Mouse (Mus musculus): ENCODE measurements around the gene Oasl2. TPM values are rescaled to one million over a fixed set of nuclear protein-coding genes. Genes with fewer than 3 reads are reported as not detected.
A peak's percentile ranks its signal among the peaks of the same experiment; 100 is the strongest.
"Not testable (repeated sequence)": the region's sequence is repeated elsewhere in the genome, so short reads cannot be mapped to it uniquely, and the experiment has no call there.

The Oasl2 gene
- total and polyA plus RNA-seq, 3 experiments = 5.8 to 11.7 (median 7.3) TPM

GRCm38 (mm10) chr5:114933206-114933605 is 36.5 kb downstream of the Oasl2 start:
- no peak overlapping the region for H3K9ac ChIP-seq (ENCODE audit: low read depth, low read length)
- 85% methylated on average over 8 of the region's 8 CpGs for WGBS
- H3K27ac ChIP-seq = no peak overlapping the region
- intact Hi-C loops (cut with DNase I) = no loop called here
- DNase-seq = no peak
- H3K27me3 ChIP-seq (ENCODE audit: control insufficient read depth, insufficient read depth, low read length) = no peaks in the 10 kb centered on the region
- no peak for TF ChIP-seq POLR2A (IDR thresholded peaks at IDR 0.05; ENCODE audit: insufficient read depth, low read depth, low read length)
- no peak for TF ChIP-seq EP300 (IDR thresholded peaks at IDR 0.05; ENCODE audit: insufficient read depth, low read depth, low read length)
- TF ChIP-seq CTCF (IDR thresholded peaks at IDR 0.05) = no peak
- no peak overlapping the region for H3K4me3 ChIP-seq
- H3K79me2 ChIP-seq (replicated peaks; ENCODE audit: control insufficient read depth, insufficient read depth, low read length) = no peaks in the 10 kb centered on the region
- H3K36me3 ChIP-seq (ENCODE audit: control insufficient read depth, insufficient read depth, low read length) = no peaks in the 10 kb centered on the region
- no peaks in the 10 kb centered on the region for H3K4me1 ChIP-seq (ENCODE audit: control insufficient read depth, insufficient read depth, low read length)

- Histone ChIP-seq H3K36me3 (ENCODE audit: control insufficient read depth, insufficient read depth, low read length) (no peaks in the 10 kb centered on the region), H3K4me3 (no peak overlapping the region), H3K4me1 (ENCODE audit: control insufficient read depth, insufficient read depth, low read length) (no peaks in the 10 kb centered on the region), H3K27me3 (ENCODE audit: control insufficient read depth, insufficient read depth, low read length) (no peaks in the 10 kb centered on the region), H3K27ac (no peak overlapping the region), H3K79me2 (replicated peaks; ENCODE audit: control insufficient read depth, insufficient read depth, low read length) (no peaks in the 10 kb centered on the region), H3K9ac (ENCODE audit: low read depth, low read length) (no peak overlapping the region)
- 57% methylated on average over 3 of the region's 3 CpGs for WGBS
- no peak for TF ChIP-seq CTCF (IDR thresholded peaks at IDR 0.05)
- intact Hi-C loops (cut with DNase I) = no loop called here
- no peak for DNase-seq
Observed at GRCm38 (mm10) chr5:114935838-114936237, 39.1 kb downstream of the Oasl2 start.

- H3K36me3 ChIP-seq (ENCODE audit: control insufficient read depth, insufficient read depth, low read length); H3K4me3 ChIP-seq; H3K79me2 ChIP-seq (replicated peaks; ENCODE audit: control insufficient read depth, insufficient read depth, low read length); H3K9ac ChIP-seq (ENCODE audit: low read depth, low read length); H3K4me1 ChIP-seq (ENCODE audit: control insufficient read depth, insufficient read depth, low read length); DNase-seq; H3K27ac ChIP-seq; intact Hi-C loops (cut with DNase I); H3K27me3 ChIP-seq (ENCODE audit: control insufficient read depth, insufficient read depth, low read length): not testable (repeated sequence)
- TF ChIP-seq CTCF (IDR thresholded peaks at IDR 0.05) = peak; percentile 35
- 49% methylated on average over 3 of the region's 3 CpGs for WGBS
Observed at GRCm38 (mm10) chr5:114941138-114941537, 44.4 kb downstream of the Oasl2 start.

GRCm38 (mm10) chr5:114942074-114942765 is 45.5 kb downstream of the Oasl2 start, which contains the start of gene 2210016L21Rik:
TSS of gene 2210016L21Rik (plus strand) at chr5:114942158.
- peaks cover 2% of the 10 kb centered on the region; the same call in 1 of the 2 replicates for H3K36me3 ChIP-seq (ENCODE audit: control insufficient read depth, insufficient read depth, low read length)
- H3K27ac ChIP-seq = peak within 1 kb of the TSS; percentile 78
- H3K27me3 ChIP-seq (ENCODE audit: control insufficient read depth, insufficient read depth, low read length) = no peaks in the 10 kb centered on the region
- no peaks in the 10 kb centered on the region for H3K79me2 ChIP-seq (replicated peaks; ENCODE audit: control insufficient read depth, insufficient read depth, low read length)
- intact Hi-C loops (cut with DNase I) = no loop called here
- DNase-seq = peak; percentile 84 to 87
- no peaks in the 10 kb centered on the region; the same call in 1 of the 2 replicates for H3K4me1 ChIP-seq (ENCODE audit: control insufficient read depth, insufficient read depth, low read length)
- peak within 1 kb of the TSS; percentile 94 for H3K4me3 ChIP-seq
- H3K9ac ChIP-seq (ENCODE audit: low read depth, low read length) = peak within 1 kb of the TSS; percentile 66
- TF ChIP-seq POLR2A (IDR thresholded peaks at IDR 0.05; ENCODE audit: insufficient read depth, low read depth, low read length) = peak; percentile 82
- TF ChIP-seq CTCF (IDR thresholded peaks at IDR 0.05) = peak; percentile 46
- TF ChIP-seq EP300 (IDR thresholded peaks at IDR 0.05; ENCODE audit: insufficient read depth, low read depth, low read length) = no peak
- 1% methylated on average over 39 of the region's 39 CpGs for WGBS

GRCm38 (mm10) chr5:114942766-114943130 is 46.0 kb downstream of the Oasl2 start:
- Histone ChIP-seq H3K27ac (no peak overlapping the region; the same call in 1 of the 2 replicates), H3K36me3 (ENCODE audit: control insufficient read depth, insufficient read depth, low read length) (peaks cover 2% of the 10 kb centered on the region; the same call in 1 of the 2 replicates), H3K27me3 (ENCODE audit: control insufficient read depth, insufficient read depth, low read length) (no peaks in the 10 kb centered on the region), H3K4me3 (peak overlapping the region; percentile 94), H3K79me2 (replicated peaks; ENCODE audit: control insufficient read depth, insufficient read depth, low read length) (no peaks in the 10 kb centered on the region), H3K4me1 (ENCODE audit: control insufficient read depth, insufficient read depth, low read length) (no peaks in the 10 kb centered on the region; the same call in 1 of the 2 replicates), H3K9ac (ENCODE audit: low read depth, low read length) (no peak overlapping the region)
- 52% methylated on average over 4 of the region's 4 CpGs for WGBS
- no peak for TF ChIP-seq POLR2A (IDR thresholded peaks at IDR 0.05; ENCODE audit: insufficient read depth, low read depth, low read length)
- no peak for DNase-seq
- intact Hi-C loops (cut with DNase I) = no loop called here

- 98% methylated on average over 10 of the region's 10 CpGs for WGBS
- no peaks in the 10 kb centered on the region; the same call in 1 of the 2 replicates for H3K4me1 ChIP-seq (ENCODE audit: control insufficient read depth, insufficient read depth, low read length)
- TF ChIP-seq EP300 (IDR thresholded peaks at IDR 0.05; ENCODE audit: insufficient read depth, low read depth, low read length) (no peak), CTCF (IDR thresholded peaks at IDR 0.05) (no peak), POLR2A (IDR thresholded peaks at IDR 0.05; ENCODE audit: insufficient read depth, low read depth, low read length) (no peak)
Observed at GRCm38 (mm10) chr5:114945072-114945471, 48.3 kb downstream of the Oasl2 start.

More at GRCm38 (mm10) chr5:114945072-114945471, 48.3 kb downstream of the Oasl2 start:
- Histone ChIP-seq H3K9ac (ENCODE audit: low read depth, low read length) (no peak overlapping the region), H3K79me2 (replicated peaks; ENCODE audit: control insufficient read depth, insufficient read depth, low read length) (no peaks in the 10 kb centered on the region), H3K4me3 (no peak overlapping the region), H3K27ac (no peak overlapping the region), H3K36me3 (ENCODE audit: control insufficient read depth, insufficient read depth, low read length) (peaks cover 2% of the 10 kb centered on the region; the same call in 1 of the 2 replicates), H3K27me3 (ENCODE audit: control insufficient read depth, insufficient read depth, low read length) (no peaks in the 10 kb centered on the region)
- DNase-seq = no peak
- intact Hi-C loops (cut with DNase I) = no loop called here
